Mouse (Mus musculus) Muller cell, postnatal 12 days (primary cell): ENCODE measurements around the gene Srsf1.

Experiments used
- DNase-seq: peaks from one replicate; pipeline ENCODE4 v3.0.0-alpha.2; 2015; ENCODE audit errors: inconsistent ontology term

Gene Srsf1

DNA sequence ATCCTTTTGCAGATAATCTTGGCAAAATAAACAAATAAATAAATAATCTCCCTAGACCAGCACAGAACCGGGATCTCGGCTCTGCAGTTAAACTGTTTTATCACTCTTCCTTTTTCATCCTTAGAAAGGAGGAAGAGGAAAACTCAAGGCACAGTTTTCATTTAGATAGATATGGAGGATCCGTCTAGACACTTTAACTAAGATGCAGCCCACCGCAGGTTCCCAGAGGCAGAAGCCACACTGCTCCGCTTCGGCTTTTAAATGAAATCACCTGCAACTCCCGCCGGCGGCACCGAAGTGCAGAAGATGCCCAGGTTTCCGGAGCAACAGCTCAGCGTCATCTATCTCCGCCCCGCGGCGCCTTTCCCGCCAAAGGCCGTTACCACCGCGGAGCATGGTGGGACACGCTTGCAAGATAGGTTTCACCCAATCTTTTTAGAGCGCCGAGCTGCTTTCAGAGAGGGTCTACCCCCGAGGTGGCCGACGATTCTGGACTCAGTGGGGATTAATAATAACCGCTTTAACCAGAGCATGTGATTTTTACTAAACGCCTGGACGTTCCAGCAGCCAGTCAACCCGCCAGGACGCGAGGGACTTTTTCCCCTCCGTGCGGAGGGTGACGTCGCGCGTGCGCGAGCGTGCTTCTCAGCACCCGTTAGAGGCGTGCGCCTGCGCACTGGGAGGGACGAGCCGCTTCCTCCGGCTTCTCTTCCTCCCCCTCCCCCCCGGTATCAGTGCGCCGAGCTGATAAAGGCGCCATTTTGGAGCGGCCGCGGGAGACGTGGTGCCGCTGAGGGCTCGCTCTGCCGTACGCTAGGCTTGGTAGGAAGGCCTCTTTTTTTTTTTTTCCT, at the start of gene Srsf1:
Gene Srsf1, plus strand, starts transcription at position 430 of the 851 bp plus-strand sequence.
- peak; percentile 100 for DNase-seq

DNA sequence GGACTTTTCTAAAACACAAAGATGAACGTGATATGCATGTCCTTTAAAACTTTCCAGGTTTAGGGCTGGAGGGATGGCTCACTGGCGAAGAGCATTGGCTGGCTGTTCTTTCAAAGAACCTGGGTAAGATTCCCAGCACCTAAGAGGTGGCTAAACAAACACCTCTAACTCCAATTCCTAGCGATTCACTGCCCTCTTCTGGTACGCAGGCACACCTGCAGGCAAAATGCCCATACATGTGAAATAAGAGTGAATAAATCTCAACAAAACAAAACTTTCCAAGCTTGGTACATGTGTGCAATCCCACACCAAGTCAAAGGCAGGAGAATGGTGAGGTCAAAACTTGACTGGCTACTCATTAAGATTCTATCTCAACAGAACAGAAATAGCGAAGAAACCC, 47.4 kb upstream of the Srsf1 start:
- no peak for DNase-seq

DNA sequence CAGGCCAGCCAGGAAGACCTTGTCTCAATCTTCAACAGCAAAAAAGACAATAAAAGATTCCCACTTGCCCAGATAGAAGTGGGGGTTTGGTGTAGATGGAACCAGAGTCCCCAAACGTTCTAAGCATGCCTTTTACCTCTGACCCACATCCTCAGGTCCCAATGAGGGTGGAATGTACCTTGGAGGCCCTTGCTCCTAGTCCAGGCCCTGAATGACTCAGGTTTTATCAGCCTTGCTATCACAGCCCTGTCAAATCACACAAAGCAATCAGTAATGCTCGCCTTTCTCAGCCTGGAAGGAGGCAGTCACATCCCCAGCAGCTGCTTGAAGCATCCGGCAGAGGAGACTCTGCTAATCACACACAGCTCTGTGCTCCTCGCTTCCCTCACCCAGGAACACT, 44.4 kb upstream of the Srsf1 start:
- no peak for DNase-seq

DNA sequence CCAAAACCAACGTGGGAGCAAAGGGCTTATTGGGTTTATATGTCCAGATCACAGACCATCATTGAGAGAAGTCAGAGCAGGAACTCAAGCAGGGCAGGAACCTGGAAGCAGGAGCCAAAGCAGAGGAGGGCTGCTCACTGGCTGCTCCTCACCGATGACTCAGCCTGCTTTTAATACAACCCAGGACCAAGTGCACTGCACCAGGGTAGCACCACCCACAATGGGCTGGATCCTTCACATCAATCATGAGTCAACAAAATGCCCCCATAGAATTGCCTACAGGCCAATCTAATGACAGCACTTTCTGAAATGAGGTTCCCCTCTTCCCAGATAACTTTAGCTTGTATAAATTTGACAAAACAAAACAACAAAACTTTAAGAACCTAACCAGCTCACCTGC, 43.0 kb upstream of the Srsf1 start:
- no peak for DNase-seq

DNA sequence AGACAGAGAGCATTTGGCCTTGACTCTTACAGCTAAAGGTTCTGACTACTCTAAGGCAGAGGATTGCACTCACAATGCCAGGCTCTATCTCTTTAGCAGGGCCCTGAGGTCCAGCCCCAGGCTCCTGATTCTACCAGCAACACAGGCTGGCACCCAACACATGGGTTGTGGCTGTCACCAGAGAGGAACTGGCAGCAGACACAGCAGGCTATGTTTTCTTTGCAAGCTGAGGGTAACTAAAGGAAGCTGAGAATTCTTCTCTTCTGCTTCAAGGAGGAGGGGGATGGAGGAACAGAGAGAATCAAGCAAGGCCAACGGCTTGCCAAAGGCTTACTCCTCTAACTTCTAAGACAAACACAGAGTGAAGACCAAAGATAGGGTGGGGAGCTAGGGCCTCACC, 38.5 kb upstream of the Srsf1 start:
- no peak for DNase-seq

DNA sequence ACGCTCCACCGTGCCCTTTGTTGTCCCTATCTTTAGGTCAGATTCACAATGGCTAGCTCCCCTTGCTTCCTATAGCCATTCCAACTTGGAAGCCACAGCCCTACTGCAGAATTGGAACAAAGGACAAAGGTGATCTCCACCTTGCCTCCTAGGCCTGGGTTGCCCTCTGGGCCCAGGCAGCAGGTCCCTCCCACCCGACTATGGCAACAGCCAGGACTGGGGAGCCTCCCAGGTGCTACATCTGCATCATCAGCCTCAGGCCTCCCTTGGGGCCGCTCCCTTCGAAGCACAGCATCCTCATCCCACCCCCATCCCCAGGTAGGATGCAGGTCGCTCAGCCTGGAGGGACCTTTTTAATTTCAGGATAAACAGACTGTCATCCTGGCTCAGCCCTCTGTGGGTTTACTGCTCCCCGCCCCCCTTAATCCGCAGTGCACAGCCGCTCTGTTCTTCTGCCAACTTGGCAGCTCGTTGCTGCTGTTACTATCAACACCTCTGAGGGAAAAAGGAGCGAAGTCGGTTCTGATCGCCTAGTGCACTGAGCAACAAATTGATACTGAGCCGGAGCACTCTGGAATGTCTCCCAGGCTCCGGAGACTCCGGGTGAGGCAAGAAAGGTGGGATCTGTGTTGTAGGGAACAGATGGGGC, 37.5 kb upstream of the Srsf1 start:
- DNase-seq, result peak; percentile 16

DNA sequence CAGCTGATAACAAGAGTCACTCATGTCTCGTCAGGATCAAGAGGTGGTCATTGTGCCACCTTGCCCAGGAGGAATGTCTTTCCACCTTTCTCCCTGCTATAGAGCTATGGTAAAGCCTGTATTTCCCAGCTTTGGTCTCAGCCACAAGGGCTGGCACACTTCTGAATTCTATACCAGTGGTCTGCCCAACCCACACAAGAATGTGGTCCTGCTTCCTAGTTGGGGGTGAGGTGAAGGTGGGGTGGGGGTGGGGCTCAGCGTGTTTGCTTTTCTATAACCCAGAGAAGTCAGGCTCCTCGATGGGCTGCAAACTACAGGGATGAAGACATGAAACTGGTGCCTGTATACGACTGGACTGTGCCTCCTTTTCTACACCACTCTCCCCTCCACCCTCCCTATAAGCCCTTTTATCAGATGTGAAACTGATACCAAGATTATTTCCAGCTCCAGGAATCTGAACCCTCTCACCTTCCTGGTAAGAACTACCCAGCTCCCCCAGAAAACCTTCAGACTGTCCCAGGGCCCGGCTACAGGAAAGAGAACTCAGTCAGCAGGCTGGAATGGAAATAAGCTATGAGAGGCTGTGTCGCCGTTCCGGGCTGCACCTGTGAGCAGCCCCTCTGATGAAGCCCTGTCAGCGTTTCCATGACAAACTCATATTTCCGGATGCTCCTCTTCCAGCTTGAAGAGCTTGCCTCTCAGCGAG, 35.8 kb upstream of the Srsf1 start:
- DNase-seq, result no peak

DNA sequence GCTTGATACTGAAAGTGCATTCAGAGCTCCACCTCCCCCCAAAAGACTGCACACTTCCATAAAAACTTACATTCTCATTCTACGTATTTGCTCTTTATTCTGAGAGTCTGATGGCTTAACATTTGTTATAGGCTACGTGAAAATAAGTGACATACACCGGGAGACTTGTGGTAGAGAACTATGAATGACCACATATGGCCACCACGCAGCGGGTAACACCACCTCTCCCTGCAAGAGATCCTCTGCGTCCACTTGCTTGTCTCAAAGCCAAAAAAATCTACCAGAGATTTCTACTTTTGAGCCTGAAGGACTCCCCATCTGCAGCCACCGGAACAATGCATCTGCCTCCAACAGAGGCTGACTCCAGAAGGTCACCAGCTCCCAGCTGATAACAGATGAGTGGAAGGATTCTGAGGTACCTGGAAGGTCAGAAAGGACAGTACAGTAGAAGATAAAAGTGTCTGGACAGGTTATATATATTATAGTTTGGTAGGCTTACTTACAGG, 35.2 kb upstream of the Srsf1 start:
- no peak for DNase-seq

DNA sequence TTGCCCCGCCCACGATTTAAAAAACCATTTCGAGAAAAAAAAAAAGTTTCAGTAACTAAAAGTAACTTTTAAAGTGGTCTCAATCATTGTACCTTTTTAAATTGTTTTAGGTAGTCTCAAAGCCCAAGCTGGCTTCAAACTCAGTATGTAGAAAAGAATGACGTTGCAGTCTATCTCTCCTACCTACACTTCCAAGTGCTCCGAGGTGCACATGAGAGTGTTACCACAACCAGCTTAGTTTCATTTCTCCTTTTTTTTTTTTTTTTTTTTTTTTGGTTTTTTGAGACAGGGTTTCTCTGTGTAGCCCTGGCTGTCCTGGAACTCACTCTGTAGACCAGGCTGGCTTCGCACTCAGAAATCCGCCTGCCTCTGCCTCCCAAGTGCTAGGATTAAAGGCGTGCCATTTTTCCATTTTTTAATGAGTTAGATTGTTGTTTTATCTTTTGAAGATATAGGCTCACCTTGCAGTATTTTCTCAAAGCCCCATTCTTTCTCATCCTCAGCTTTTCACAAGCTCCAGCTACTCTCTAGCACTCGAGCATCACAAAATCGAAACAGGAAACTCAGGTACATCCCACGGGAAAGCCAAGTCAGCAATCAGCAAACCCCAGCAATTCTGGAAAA, 34.4 kb upstream of the Srsf1 start:
- DNase-seq, result no peak

DNA sequence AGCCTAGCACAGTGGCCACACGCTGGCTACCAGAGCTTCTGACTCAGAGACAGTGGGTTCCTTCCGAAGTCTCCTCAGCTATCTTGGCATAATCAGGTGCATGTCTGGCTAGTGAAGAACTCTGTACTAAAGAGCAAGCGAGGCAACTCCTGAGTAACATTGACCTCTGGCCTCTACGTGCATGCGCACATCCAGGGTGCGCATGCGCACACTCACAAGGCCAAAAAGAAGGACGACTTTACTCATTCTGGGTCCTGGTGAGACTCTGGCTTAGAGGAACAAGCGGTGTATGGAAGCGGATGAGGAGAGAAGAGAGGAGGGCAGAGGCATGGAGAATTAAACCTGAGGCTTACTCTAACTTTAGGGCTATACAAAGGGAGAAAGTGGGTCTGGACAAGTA, 33.5 kb upstream of the Srsf1 start:
- DNase-seq, result no peak

DNA sequence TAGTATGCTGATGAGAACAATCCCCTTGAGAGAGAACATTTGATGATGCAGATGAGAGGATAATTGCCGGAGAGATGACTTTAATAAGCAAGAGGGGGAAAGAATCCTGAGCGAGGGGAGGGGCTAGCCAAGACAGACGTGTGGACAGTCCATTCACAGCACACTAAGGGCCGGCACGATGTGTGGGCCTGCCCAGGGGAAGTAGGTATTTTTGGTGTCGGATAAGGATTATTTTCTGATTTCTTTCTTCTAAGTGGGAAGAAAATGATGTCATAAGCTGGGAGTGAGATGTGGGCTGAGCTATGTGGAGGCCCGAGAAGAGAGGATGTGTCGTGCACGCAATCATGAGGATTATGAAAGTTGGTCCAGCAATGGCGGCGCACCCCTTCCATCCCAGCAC, 32.0 kb upstream of the Srsf1 start:
- DNase-seq, result no peak

DNA sequence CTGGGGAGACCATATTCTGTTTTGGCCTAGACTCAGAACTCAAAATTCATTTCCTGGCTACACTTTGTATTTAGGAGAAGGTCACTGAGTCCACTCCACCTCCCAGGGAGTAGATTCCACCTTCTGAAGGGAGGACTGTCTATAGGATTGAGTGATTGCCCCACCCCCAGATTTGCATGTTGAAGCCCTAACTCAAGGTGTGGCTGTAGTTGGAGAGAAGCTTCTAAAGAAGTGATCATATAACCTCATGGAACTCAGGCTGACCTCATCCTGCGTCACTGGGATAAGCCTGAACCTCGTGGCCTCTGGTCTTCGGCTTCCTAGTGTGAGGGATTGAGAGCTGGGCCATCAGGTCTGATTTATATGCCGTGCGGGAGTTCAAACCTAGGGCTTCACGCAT, 31.4 kb upstream of the Srsf1 start:
- no peak for DNase-seq

DNA sequence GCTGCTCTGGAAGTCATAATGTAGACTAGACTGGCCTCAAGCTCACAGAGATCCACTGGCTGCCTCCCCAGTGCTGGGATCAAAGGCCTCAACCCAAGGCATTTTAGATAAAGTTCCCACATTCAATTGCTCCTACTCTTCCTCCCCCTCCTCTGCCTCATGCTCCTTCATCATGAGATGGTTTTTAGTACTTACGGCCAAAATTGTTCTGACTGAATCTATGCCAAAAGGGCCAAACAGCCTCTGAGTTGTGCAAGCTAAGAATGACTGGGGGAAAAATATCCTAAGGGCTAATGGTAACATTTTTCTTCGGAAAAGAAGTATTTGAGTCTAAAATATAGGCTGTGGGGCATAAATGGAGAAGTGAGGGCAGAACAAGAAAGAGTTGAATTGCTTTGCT, 23.2 kb upstream of the Srsf1 start:
- no peak for DNase-seq

DNA sequence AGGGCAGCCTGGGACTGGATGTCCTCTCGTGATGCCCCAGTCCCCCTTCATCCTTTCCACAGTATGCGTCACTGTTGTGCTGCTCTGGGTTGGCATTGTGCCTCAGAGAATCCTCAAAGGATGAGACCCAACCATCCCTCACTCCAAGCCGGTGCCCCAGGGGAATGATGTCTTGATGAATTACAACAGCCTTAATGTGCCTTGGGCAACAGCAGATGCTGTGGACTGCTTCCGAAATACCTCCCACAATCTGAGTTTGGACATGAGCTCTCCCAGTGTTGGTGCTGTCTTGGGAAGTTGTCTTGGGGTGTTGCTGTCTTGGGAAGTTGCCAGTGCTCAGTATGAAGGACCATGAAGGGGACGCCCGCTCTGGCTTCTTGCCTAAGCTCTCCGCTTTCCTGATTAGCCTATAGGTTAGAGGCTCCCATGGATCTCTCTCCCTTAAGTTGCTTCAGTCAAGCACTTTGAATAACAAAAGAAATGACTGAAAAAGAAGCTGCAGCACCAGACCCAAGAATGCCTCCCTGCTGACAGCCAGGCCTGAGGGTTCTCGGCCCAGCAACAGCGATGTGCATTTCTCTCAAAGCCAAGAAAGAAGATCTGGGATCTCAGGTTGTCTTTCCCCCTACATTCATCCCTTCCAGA, 19.7 kb upstream of the Srsf1 start:
- DNase-seq, result no peak

DNA sequence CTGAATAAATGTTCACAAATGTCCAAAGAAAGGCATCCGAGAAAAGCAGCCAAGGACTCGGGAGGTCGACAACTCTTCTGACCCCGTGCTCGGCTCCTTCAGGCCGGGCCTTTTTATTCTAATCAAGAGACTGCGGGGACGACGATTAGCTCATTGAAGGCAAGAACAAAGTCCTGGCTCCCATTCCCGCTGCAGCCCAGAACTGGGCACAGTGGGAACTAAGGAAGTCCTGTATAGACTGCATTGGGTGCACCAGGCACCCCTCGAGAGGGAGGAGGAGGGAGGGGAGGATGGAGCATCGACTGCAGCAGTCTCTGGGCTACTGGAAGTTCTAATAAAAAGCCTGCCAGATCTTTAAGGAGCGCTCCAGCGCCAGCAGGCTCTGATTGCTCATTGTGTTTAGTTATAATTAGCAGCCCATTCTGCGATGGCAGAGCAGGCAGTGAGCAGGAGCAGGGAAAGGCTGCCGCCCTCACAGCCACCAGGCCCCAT, 18.9 kb upstream of the Srsf1 start:
- no peak for DNase-seq

DNA sequence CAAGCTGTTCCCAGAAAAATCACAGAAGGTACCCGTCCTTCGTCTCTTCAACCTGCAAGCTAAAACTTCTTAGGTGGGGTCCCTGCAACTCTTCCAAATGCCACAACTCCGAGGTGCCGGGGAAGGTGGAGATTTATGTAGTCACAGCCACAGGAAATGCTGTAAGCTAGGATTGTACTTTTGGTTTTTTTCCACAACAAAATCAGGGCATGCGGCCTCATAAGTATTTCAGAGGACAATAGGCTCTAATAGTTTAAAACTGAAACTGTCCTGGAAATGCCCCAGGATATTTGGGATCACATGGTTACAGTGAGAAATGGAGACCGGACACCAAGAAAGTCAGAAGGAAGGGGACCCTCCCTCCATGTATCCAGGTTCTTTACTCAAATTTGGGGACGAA, 17.0 kb upstream of the Srsf1 start:
- DNase-seq, result no peak

DNA sequence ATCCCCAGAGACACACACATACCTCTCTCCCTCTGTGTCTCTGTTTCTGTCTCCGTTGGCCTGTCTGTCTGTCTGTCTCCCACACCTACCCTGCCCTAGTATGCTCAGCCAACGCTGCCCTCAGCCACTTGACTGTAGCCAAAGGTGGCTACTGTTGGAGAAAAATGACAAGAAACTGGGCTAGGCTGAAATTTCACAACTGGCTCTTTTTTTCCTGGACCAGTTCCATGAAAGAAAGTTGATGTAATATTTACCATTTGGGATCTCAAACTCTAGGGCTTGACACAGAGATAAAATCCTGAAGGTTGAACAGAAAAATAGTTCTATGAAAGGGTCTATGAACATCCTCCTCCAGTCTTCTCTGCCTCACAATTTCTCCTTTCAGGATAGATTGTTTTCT, 16.3 kb upstream of the Srsf1 start:
- no peak for DNase-seq

DNA sequence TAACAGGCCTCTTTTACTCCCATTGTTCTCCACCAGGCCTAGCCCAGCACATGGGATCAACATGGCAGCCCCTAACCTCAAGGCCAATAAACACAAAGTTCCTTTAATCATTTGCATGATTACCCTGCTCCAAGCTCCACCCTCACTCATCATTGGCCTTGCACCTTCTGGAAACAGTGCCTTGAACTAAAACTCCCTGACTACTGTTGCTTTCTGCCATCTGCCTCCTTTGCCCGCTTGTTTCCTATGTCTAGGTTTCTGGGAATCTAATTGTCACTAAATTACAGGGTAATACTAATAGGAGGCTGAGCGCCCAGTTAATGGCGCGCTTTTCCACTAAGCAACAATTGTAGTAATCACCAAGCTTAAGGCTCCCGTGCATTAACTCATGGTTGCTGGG, 15.4 kb upstream of the Srsf1 start:
- DNase-seq, result no peak

DNA sequence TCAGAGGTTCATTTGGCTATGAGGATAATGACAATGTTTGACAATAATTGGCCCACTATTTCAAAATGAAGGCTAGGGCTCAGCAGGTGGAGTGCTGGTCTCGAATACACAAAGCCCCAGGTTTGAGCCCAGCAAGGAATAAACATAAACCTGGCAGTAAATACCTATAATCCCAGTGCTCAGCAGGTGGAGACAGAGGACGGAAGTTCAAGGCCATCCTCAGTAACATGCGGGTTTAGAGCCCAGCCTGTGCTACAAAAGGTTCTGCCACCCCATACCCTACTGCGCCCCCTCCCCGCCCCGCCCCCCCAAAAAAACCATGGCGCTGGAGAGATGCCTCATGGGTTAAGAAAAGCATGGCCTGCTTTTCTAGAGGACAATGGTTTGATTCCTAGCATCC, 11.2 kb upstream of the Srsf1 start:
- DNase-seq, result no peak

DNA sequence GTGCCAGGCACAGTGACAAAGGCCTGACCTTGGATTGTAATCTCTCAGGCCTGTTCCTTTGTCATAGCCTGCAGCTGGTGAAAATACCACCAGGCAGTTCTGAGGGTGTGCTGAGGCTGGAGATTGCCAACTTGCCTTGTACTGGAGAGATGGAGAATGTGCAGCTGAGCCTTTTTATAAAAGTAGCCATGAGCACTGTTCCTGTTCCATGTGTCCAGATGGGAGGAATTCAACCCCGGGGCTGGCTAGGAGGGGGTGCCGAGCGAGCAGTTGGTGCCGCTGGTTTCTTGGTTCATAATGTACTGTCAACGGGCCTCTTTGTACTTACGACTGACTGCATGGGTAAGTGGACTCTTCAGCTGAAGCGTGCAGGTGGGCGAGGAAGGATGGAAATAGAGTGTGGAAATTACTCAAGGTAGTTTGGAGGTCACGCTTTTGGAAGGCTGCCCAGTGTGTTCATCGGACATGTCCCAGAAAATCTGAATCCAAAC, 10.4 kb upstream of the Srsf1 start:
- no peak for DNase-seq

DNA sequence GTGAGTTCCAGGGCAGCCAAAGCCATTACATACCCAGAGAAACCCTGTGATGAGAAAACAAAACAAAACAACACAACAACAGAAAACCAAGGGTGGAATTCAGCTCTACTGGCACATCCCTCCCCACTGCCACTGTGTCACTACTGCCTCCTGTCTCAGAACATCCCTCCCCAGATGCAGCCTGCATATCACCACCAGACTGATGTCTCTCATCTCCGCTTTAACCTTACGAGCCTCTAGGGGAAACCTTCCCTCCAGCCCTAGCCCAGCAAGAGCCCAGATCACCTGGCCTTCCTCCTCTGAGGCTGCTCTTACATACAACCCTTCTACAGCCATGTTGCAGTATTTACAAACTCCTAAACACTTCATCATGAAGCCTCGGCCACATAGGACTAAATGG, 9.8 kb upstream of the Srsf1 start:
- DNase-seq, result no peak
